Comparison of ENCODE assay signal across 21 mouse cellular contexts in the genomic region with DNA sequence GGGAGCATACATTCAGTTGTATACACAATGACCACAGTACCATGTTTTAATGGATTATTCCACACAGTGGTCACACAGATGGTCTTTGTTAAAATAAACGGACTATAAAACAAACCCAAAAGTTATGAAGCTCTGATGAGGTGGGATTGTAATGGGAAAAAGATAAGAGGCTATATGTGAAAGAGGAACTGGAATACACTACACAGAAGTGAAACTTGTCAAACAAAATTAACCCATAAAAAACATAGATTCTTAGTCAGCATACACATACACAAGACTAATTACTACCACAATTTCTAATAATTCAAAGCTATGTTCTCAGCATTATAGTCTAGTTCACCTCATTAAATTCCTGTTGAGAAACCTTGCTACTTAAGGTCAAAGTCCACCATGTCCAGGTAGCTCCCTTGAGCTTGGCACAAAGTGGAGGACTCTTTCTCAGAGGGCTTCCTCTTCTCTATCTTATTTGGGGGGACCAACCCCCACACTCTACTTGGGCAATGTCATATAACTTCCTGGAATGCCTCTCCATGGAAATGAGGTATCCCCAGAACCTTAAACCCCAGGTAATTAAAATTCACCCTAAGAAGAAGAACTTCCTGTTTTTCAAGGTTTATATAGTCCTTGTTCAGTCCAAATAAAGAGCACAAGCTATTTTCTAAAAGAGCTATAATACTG.
"Had no signal": no experiment of that assay in that cellular context is flagged by ENCODE, and none has a peak within 500 bp of the region (broad histone marks: within the 10 kb centered on the region; RNA-seq: fewer than 3 reads in every experiment).

No protein-coding gene starts in this region.

- DNase-seq: kidney, adult 11 months; kidney, adult 8-10 months; kidney, postnatal 14 days; kidney, postnatal 4 days; left cerebral cortex, postnatal 4 days; lung, postnatal 10 days; lung, postnatal 4 days; right cerebral cortex, adult 18-20 months; right cerebral cortex, postnatal 14 days; right cerebral cortex, postnatal 4 days; thymus, postnatal 36 days had no signal

- H3K4me3 ChIP-seq: limb, embryonic 12.5 days; limb, embryonic 15.5 days; liver, embryonic 12.5 days; liver, embryonic 15.5 days; lung, embryonic 15.5 days; megakaryocyte, embryonic 14.5 days; midbrain, embryonic 10.5 days; midbrain, embryonic 13.5 days; stomach, embryonic 15.5 days had no signal

- H3K9ac ChIP-seq: limb, embryonic 12.5 days; limb, embryonic 15.5 days; liver, embryonic 12.5 days; liver, embryonic 15.5 days; lung, embryonic 15.5 days; midbrain, embryonic 13.5 days; stomach, embryonic 15.5 days had no signal

- H3K27ac ChIP-seq: limb, embryonic 12.5 days; limb, embryonic 15.5 days; liver, embryonic 12.5 days; liver, embryonic 15.5 days; lung, embryonic 15.5 days; midbrain, embryonic 10.5 days; midbrain, embryonic 13.5 days; stomach, embryonic 15.5 days had no signal

- ATAC-seq: liver, embryonic 12.5 days; midbrain, embryonic 13.5 days; midbrain, embryonic 16.5 days had no signal

- H3K4me2 ChIP-seq: limb, embryonic 12.5 days; limb, embryonic 15.5 days; liver, embryonic 12.5 days; liver, embryonic 15.5 days; lung, embryonic 15.5 days; midbrain, embryonic 13.5 days; stomach, embryonic 15.5 days had no signal

- H3K9me3 ChIP-seq: limb, embryonic 12.5 days; limb, embryonic 15.5 days; liver, embryonic 12.5 days; liver, embryonic 15.5 days; lung, embryonic 15.5 days; megakaryocyte, embryonic 14.5 days; midbrain, embryonic 10.5 days; midbrain, embryonic 13.5 days; stomach, embryonic 15.5 days had no signal

- H3K27me3 ChIP-seq: limb, embryonic 12.5 days; limb, embryonic 15.5 days; liver, embryonic 12.5 days; liver, embryonic 15.5 days; lung, embryonic 15.5 days; megakaryocyte, embryonic 14.5 days; midbrain, embryonic 13.5 days; stomach, embryonic 15.5 days had no signal

- H3K36me3 ChIP-seq: limb, embryonic 12.5 days; limb, embryonic 15.5 days; liver, embryonic 12.5 days; liver, embryonic 15.5 days; lung, embryonic 15.5 days; midbrain, embryonic 10.5 days; midbrain, embryonic 13.5 days; stomach, embryonic 15.5 days had no signal

- H3K4me1 ChIP-seq: limb, embryonic 12.5 days; limb, embryonic 15.5 days; liver, embryonic 12.5 days; midbrain, embryonic 10.5 days; midbrain, embryonic 13.5 days; stomach, embryonic 15.5 days had no signal
